Comparison of ENCODE assay signal across 12 mouse cellular contexts in genomic region chr15:99283456-99283855, GRCm38 (mm10). TPM values are rescaled to one million over a fixed set of nuclear protein-coding genes. Genes with fewer than 3 reads are reported as not detected.
DNase-seq lines count a peak whose midpoint lies in the region; TF ChIP-seq lines count a peak whose summit lies in the region.
"Had no signal": no experiment of that assay in that cellular context is flagged by ENCODE, and none has a peak within 500 bp of the region (broad histone marks: within the 10 kb centered on the region; RNA-seq: fewer than 3 reads in every experiment).

No protein-coding gene starts in this region.

- no peaks in the 10 kb centered on the region for H3K9me3 ChIP-seq in ES-E14 (ENCODE audit: control insufficient read depth, insufficient read depth, low read depth, low read length)
- H3K9me3 ChIP-seq: heart, embryonic 13.5 days; liver, embryonic 15.5 days; stomach, embryonic 15.5 days had no signal

- peaks cover 7% of the 10 kb centered on the region for H3K27me3 ChIP-seq in C2C12 (ENCODE audit: control insufficient read depth, insufficient read depth, insufficient read length)
- H3K27me3 ChIP-seq: stomach, embryonic 15.5 days had no signal

- no peak overlapping the region for H3ac ChIP-seq in C2C12 (ENCODE audit: control insufficient read depth, insufficient read length, low read depth)

- no peak overlapping the region for H3K9ac ChIP-seq in ES-E14 (ENCODE audit: insufficient read depth, low read depth, low read length, poor library complexity, severe bottlenecking)
- H3K9ac ChIP-seq: heart, embryonic 13.5 days; liver, embryonic 15.5 days; stomach, embryonic 15.5 days had no signal

- peaks cover 2 to 12% of the 10 kb centered on the region in 2 experiments; a peak in 2 of 4 replicates for H3K4me1 ChIP-seq in ES-E14 (ENCODE audit: control insufficient read depth in 2 of 2, insufficient read depth in 2 of 2, low read length in 2 of 2, poor library complexity in 1 of 2)

- H3K79me2 ChIP-seq in C2C12 (ENCODE audit: control insufficient read depth, insufficient read depth), result no peaks in the 10 kb centered on the region

- in situ Hi-C loops in ES-E14 (cut with MboI; ENCODE audit: low sequenced_read_pairs in 2 of 2, unreplicated experiment in 2 of 2), result no loop called here

- H3K27ac ChIP-seq in layer of hippocampus, adult 2 months, result no peak overlapping the region
- no peak overlapping the region for H3K27ac ChIP-seq in ES-E14 (ENCODE audit: insufficient read depth, low read depth, low read length, poor library complexity, severe bottlenecking)
- H3K27ac ChIP-seq: heart, embryonic 13.5 days; liver, embryonic 15.5 days; stomach, embryonic 15.5 days had no signal

- H3K4me3 ChIP-seq in layer of hippocampus, adult 2 months, result no peak overlapping the region
- H3K4me3 ChIP-seq in C2C12 (ENCODE audit: insufficient read depth, poor library complexity, severe bottlenecking) (no peak overlapping the region), ES-E14 (ENCODE audit: insufficient read depth in 1 of 2, low read depth in 1 of 2, low read length in 2 of 2, poor library complexity in 1 of 2, severe bottlenecking in 1 of 2) (no peak overlapping the region)
- H3K4me3 ChIP-seq: heart, embryonic 13.5 days; liver, embryonic 15.5 days; stomach, embryonic 15.5 days had no signal

- no peaks in the 10 kb centered on the region for H3K79me3 ChIP-seq in C2C12 (ENCODE audit: low read depth)

- peak; percentile 59 for TF ChIP-seq CTCF in layer of hippocampus, adult 2 months (conservative IDR thresholded peaks at IDR 0.05)
- TF ChIP-seq CTCF in C2C12 (IDR thresholded peaks at IDR 0.05; ENCODE audit: control insufficient read depth, insufficient read depth, insufficient read length), result peak; percentile 9

- H3K36me3 ChIP-seq in C2C12 (ENCODE audit: control insufficient read depth, insufficient read depth) (no peaks in the 10 kb centered on the region), ES-E14 (ENCODE audit: control insufficient read depth, insufficient read depth, low read length, poor library complexity, severe bottlenecking) (no peaks in the 10 kb centered on the region)
- H3K36me3 ChIP-seq: heart, embryonic 13.5 days; liver, embryonic 15.5 days; stomach, embryonic 15.5 days had no signal

- no peak for DNase-seq in layer of hippocampus, adult 2 months (ENCODE audit: low spot score in 2 of 2)
- no peak for DNase-seq in layer of hippocampus, postnatal 25 days (ENCODE audit: extremely low spot score in 1 of 2, low spot score in 1 of 2)
- DNase-seq in ES-E14 (ENCODE audit: low read depth, low spot score), result no peak
- DNase-seq in lung, postnatal 14 days, result peak; percentile 24
- DNase-seq in spleen, postnatal 4 days (ENCODE audit: low spot score in 2 of 2), result no peak
- DNase-seq in right cerebral cortex, postnatal 25 days, result no peak
- DNase-seq: cerebellum, adult 11 months; layer of hippocampus, adult 9-11 months had no signal

TF ChIP-seq in C2C12, 6 proteins besides CTCF, POLR2A, EP300 and RAD21:
- TF ChIP-seq MAX (IDR thresholded peaks at IDR 0.05) (no peak), FOSL1 (IDR thresholded peaks at IDR 0.05; ENCODE audit: insufficient read depth, low read length, poor library complexity, severe bottlenecking) (no peak), CEBPB (IDR thresholded peaks at IDR 0.05; ENCODE audit: low read depth) (no peak), MYOG (IDR thresholded peaks at IDR 0.05; ENCODE audit: control insufficient read depth, extremely low read depth, insufficient read length) (no peak), USF1 (IDR thresholded peaks at IDR 0.05; ENCODE audit: low read depth) (no peak), MYOD1 (IDR thresholded peaks at IDR 0.05; ENCODE audit: control insufficient read depth, insufficient read length, low read depth) (no peak)
TF ChIP-seq in C2C12: peak in this region for 0.

TF ChIP-seq in ES-E14, 5 proteins besides CTCF, POLR2A, EP300 and RAD21:
- no peak for TF ChIP-seq ZC3H11A (IDR thresholded peaks at IDR 0.05; ENCODE audit: borderline replicate concordance, low read depth, low read length)
- 0 out of 2 replicates have a peak, but pooled peaks have one; percentile 26 for TF ChIP-seq ZNF384 (IDR thresholded peaks at IDR 0.05; ENCODE audit: low read depth, low read length)
- no peak for TF ChIP-seq CHD2 (IDR thresholded peaks at IDR 0.05; ENCODE audit: low read depth, low read length)
- TF ChIP-seq MAFK (IDR thresholded peaks at IDR 0.05; ENCODE audit: insufficient read depth, low read depth, low read length), result no peak
- no peak for TF ChIP-seq HCFC1 (IDR thresholded peaks at IDR 0.05; ENCODE audit: borderline replicate concordance, insufficient read depth, low read length)
TF ChIP-seq in ES-E14: peak in this region for 1.

RNA-seq across cellular contexts. Expression of gene Prpf40b, which starts 11.4 kb away (rescaled TPM):
- 100 to 1,000 TPM; 114 to 119 TPM for total RNA-seq in layer of hippocampus, adult 2 months (2021)
- total RNA-seq in layer of hippocampus, postnatal 25 days (2021), result 100 to 1,000 TPM in 1 of 2 experiments, 10 to 100 TPM in 1; 81.5 to 116 TPM
- polyA plus RNA-seq in C2C12 (2012; fragmentation: generic; extraction: Trizol), result 24.7 TPM
- 42.4 and 86.2 TPM in 2 replicates for total RNA-seq in ES-E14 (2012; rRNA removed)

RNA-seq across cellular contexts. Expression of gene Fam186b, which starts 12.2 kb away (rescaled TPM):
- total RNA-seq in layer of hippocampus, adult 2 months (2021), result 1 to 10 TPM; 1.2 to 1.9 TPM
- total RNA-seq in layer of hippocampus, postnatal 25 days (2021), result 1 to 10 TPM; 1.2 to 1.3 TPM
- not detected for polyA plus RNA-seq in C2C12 (2012; fragmentation: generic; extraction: Trizol)
- 0.37 and 0.40 TPM in 2 replicates for total RNA-seq in ES-E14 (2012; rRNA removed)
- polyA plus RNA-seq: liver, embryonic 15.5 days had no signal

RNA-seq across cellular contexts. Expression of gene Mcrs1, which starts 31.7 kb away (rescaled TPM):
- 10 to 100 TPM; 73.7 to 77.4 TPM for total RNA-seq in layer of hippocampus, adult 2 months (2021)
- total RNA-seq in layer of hippocampus, postnatal 25 days (2021), result 10 to 100 TPM; 68.5 to 71.8 TPM
- polyA plus RNA-seq in C2C12 (2012; fragmentation: generic; extraction: Trizol), result 118 TPM
- total RNA-seq in ES-E14 (2012; rRNA removed), result 113 and 127 TPM in 2 replicates

RNA-seq across cellular contexts. Expression of gene Kcnh3, which starts 58.8 kb away (rescaled TPM):
- 10 to 100 TPM; 83.5 to 90.4 TPM for total RNA-seq in layer of hippocampus, adult 2 months (2021)
- 10 to 100 TPM; 81.0 to 84.7 TPM for total RNA-seq in layer of hippocampus, postnatal 25 days (2021)
- polyA plus RNA-seq in C2C12 (2012; fragmentation: generic; extraction: Trizol), result 0.04 TPM
- 2.9 and 6.6 TPM in 2 replicates for total RNA-seq in ES-E14 (2012; rRNA removed)
